Mouse (Mus musculus): ENCODE measurements around the gene Chst5.
"Not testable (repeated sequence)": the region's sequence is repeated elsewhere in the genome, so short reads cannot be mapped to it uniquely, and the experiment has no call there.

The Chst5 gene

GRCm38 (mm10) chr8:111909621-111910450, at the start of gene Chst5:
TSS of gene Chst5 (minus strand) at chr8:111910447.
- in situ Hi-C loops (cut with MseI, MboI), result no loop called here

DNA sequence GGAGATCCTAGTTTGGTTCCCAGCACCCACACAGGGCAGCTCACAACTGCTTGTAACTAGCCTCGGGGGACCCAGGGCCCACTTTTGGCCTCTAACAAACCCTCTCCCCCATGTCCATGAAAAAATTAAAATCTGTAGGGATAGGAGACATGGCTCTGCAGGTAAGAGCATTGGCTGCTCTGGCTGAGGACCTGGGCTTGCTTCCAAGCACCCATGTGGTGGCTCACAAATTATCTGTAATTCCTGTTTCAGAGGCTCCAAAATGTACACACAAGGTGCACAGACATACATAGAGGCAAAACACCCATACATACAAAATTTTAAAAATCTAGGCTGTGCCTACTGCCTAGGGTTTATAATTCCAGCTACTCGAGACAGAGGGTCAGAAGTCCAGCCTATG, 47.0 kb upstream of the Chst5 start:
- in situ Hi-C loops (cut with MseI, MboI), result no loop called here

DNA sequence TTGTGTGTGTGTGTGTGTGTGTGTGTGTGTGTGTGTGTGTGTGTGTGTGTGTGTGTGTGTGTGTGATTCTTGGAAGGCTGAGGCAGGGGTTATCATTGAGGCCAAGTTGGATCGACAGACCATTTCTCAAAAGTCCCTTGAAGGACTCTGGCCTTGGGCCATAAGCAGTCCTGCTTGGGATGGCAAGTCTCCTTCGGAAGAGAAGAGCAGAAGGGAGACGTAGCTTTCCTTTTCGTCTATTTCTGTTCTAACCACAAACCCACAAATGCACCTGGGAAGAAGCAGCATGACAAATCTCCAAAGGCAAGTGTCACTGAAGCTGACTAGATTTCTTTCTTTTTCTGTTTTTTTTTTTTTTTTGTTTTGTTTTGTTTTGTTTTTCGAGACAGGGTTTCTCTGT, 45.6 kb upstream of the Chst5 start:
- in situ Hi-C loops (cut with MseI, MboI), result no loop called here

GRCm38 (mm10) chr8:111954844-111955594, 44.8 kb upstream of the Chst5 start:
- in situ Hi-C loops (cut with MseI, MboI), result no loop called here

DNA sequence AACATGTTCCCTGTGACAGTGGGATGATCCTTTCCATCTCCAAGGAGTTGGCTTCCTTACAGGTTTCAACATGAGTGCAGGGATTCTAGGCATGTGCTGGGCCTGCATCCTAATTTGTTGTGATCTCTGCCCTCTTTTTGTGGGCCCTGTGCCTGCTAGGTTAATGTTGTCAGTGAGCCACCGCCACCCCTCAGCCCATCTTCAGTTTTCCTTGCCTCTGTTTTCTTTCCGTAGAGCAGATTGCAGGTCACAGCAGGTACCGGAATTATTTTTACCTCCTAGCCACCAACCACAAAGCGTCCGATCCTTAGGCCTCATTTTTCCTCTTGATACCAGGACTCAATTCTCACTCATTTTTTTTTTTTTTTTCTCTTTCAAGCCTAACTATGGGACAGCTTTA, 41.7 kb upstream of the Chst5 start:
- in situ Hi-C loops (cut with MseI, MboI), result no loop called here

GRCm38 (mm10) chr8:111951317-111951716, 41.1 kb upstream of the Chst5 start:
- in situ Hi-C loops (cut with MseI, MboI), result no loop called here

- in situ Hi-C loops (cut with MseI, MboI), result no loop called here
Observed at GRCm38 (mm10) chr8:111950846-111951245, 40.6 kb upstream of the Chst5 start.

- in situ Hi-C loops (cut with MseI, MboI), result no loop called here
Observed at GRCm38 (mm10) chr8:111947954-111948353, 37.7 kb upstream of the Chst5 start.

DNA sequence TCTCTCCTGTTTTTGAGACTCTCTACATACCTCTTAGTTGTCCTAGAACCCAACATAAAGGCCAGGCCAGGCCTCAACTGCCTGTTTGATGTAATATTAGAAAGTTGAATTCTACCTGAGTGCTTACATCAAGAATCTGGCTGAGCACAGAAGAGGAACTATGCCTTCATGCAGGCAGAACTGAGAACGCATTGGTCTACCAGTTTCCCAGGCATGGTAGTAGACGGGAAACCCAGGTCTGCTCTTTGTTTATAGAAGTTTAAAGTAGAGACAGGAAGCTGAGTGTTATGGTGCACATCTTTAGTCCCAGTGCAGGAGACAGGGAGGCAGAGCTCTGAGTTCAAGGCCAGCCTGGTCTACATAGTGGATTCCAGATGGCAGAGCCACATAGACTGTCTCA, 36.9 kb upstream of the Chst5 start:
- in situ Hi-C loops (cut with MseI, MboI), result no loop called here

GRCm38 (mm10) chr8:111943544-111943943, 33.3 kb upstream of the Chst5 start:
- in situ Hi-C loops (cut with MseI, MboI), result no loop called here

- in situ Hi-C loops (cut with MseI, MboI), result no loop called here
Observed at GRCm38 (mm10) chr8:111941101-111941454, 30.8 kb upstream of the Chst5 start.

DNA sequence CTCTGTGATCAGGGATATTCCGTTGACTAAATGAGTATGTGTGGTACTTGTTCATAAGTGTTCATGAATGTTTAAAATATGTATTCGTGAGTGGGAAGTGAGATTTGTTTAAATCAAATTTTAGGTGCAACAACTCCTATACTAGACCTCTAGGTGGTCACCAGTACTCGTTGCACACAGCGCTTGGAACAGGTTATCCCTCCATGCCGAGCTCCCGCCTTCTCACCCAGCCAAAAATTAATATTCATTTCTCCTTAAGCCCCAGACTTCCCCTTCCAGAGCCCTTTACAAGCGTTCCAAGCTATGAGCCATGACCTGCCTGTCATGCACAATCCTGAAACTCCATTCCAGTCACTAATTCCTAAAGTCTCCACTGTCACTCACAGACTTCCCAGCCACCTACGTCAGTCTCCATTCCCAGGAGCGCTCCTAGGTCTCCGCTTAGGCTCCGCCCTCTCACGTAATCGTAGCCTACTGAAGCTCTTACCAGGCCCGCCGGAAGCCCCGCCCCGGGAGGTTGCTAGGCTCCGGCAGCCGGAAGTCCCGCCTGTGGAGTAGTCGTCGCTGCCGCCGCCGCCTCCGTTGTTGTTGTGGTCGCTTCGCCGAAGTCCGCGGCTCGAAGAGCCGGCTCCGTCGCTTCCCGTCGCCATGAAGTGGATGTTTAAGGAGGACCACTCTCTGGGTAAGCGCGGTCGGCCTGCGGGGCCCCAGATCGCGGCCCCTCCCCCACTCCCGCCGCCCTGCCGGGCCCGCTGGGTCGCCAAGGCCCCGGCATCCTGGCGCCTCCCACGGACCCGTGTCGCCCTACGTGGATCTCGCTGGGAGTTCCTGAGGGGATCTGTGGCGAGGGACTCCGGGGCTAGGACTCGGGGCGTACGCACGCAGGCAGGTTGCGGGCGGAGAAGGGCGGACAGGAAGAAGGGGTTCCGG, 30.2 kb upstream of the Chst5 start, which contains the start of gene Gabarapl2:
Gabarapl2 (plus strand) TSS at position 533 of the 930 bp plus-strand sequence.
- in situ Hi-C loops (cut with MseI, MboI), result no loop called here

DNA sequence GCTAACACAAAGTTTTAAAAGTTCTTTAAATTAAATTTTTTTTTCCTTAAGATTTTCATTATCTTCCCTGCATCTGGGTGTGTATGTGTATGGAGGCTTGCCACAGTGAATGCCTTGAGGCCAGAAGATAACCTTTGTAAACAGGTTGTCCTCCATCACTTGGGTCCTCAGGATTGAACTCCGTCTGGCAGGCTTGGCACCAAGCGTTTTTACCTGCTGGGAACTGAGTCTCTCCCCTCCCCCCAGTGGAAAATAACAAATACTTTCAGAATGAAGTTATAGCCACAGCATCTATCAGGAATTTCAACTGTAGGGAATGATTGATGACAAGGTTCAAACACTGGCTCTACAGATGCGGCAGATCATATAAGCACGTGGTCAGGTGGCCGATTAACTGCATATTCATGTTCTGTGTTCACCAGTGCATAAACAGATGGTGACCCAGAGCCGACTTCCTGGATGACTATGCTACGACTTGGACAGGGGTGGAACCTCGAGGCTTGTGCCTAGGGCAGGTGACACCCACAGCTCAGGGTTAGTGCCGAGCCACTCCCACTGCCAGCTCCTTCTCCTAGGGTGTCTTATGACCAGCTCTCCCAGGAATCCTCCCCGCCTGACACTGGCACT, 29.4 kb upstream of the Chst5 start:
- in situ Hi-C loops (cut with MseI, MboI), result no loop called here

GRCm38 (mm10) chr8:111938076-111938985, 28.1 kb upstream of the Chst5 start:
- in situ Hi-C loops (cut with MseI, MboI), result not testable (repeated sequence)

DNA sequence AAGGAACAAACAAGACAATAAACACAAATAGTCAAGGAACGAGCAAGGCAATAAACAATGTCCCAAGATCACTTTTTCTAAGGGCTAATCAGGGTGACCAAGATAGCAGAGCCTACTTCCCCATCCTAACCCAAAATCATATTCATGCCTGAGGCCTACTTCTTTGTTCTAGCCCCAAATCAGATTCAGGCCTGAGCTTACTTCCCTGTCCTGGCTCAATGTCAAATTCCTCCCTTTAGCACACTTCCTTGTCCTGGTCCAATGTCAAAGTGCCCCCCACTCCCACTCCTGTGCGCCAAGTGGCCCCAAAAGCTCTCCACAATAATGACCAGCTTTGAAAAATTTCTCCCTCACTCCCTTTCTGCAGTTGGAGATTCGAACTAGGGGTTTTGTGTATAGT, 26.9 kb upstream of the Chst5 start:
- in situ Hi-C loops (cut with MseI, MboI), result no loop called here

GRCm38 (mm10) chr8:111934201-111934600, 24.0 kb upstream of the Chst5 start:
- in situ Hi-C loops (cut with MseI, MboI), result no loop called here

DNA sequence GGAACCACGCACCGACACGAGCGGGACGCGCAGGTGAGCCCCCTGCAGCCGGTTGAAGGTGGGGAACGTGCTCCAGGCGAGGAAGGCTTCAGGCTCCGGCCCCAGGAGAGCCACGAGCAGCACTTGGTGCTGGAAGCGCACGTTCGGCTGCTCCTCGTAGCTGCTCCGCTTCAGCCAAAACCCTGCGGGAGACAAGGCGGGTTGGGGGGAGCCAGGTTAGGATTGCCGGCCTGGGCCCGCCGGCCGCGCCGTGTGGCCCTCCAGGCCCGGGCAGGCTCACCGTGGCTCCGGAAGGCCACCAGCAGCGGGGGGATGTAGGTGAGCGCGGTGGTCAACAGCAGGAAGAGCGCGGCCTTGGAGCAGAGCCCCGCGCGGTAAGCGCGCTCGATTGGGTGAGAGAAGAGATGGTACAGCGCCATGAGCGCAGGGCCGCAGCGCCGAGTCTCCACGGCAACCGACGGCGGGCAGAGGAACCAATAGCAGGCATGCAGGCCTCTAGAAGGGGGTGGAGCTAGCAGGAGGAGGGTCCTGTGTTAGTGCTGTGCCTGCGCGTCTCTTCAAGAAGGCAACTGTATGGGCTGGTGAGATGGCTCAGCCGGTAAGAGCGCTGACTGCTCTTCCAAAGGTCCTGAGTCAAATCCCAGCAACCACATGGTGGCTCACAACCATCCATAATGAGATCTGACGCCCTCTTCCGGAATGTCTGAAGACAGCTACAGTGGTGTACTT, 23.3 kb upstream of the Chst5 start, which contains the start of gene Tmem231:
Tmem231 (minus strand) TSS at position 534 of the 729 bp plus-strand sequence.
- in situ Hi-C loops (cut with MseI, MboI), result no loop called here

GRCm38 (mm10) chr8:111932580-111933336, 22.5 kb upstream of the Chst5 start:
- in situ Hi-C loops (cut with MseI, MboI), result no loop called here

GRCm38 (mm10) chr8:111931721-111932120, 21.5 kb upstream of the Chst5 start:
- in situ Hi-C loops (cut with MseI, MboI), result no loop called here

All from mouse trophoblast stem cell (cell line).